Mouse (Mus musculus): Measurements from ENCODE around the gene Fam120b.

DNA sequence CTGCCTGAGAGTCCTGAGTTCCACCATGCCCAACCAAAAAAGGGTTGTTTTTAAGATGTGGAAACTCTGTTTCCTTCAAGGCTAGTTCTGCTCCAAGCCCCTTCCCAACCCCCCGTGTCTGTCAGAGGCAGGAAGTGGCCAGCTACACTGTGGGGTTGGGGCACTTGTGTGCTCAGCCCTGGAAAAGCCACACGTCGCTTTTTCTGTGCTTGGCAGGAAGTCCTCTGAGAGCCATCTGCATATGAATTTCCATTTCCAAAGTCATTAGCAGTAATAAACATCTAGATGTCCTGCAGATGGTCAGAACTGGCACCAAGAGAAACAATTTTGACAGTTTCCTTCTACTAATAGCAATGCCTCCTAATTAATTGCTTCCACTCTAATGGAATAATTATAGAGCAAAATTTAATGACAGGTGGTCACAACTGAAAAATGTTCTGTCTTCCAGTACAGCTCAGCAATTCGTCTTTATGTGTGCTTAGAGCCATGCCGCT lies 35.1 kb downstream of the Fam120b start:
- TF ChIP-seq CTCF (IDR thresholded peaks at IDR 0.05; ENCODE audit: low read depth, low read length) (no peak), GATA1 (IDR thresholded peaks at IDR 0.05; ENCODE audit: borderline replicate concordance, low read length) (no peak), TAL1 (conservative IDR thresholded peaks at IDR 0.05; ENCODE audit: low read depth, low read length) (no peak)

All from G1E (cell line).